Comparison of ENCODE assay signal across 19 mouse cellular contexts in the genomic region with DNA sequence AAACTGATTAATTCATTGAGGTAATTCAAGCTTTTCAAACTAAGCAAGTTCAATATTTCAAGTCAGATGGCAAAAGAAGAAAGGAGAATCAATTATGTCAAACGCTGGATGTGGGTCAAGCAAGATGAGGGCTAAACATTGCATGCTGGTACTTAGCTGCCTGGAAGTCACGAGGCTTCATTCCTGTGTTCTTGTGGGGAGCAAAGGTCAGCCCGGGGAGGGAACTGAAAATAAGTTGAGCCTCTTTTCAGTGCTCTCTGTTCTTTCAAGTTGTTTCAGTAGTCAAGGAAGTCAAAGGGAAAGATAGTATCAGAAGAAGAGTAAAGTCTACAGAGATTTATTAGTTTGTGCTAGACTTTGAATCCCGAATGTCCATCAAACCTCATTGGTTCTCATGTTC.
DNase-seq lines count a peak whose midpoint lies in the region; ATAC-seq and TF ChIP-seq lines count a peak whose summit lies in the region.
"Had no signal": no experiment of that assay in that cellular context is flagged by ENCODE, and none has a peak within 500 bp of the region (broad histone marks: within the 10 kb centered on the region; RNA-seq: fewer than 3 reads in every experiment).

No protein-coding gene starts in this region.

- H3K4me2 ChIP-seq in kidney, embryonic 15.5 days, result no peak overlapping the region
- H3K4me2 ChIP-seq in intestine, postnatal 0 days (replicated peaks; ENCODE audit: low read depth), result no peak overlapping the region
- H3K4me2 ChIP-seq: heart, embryonic 12.5 days had no signal

- peak; percentile 83 for DNase-seq in kidney, adult 2 months
- peak; percentile 65 to 75 for DNase-seq in kidney, postnatal 25 days
- DNase-seq in T-cell, adult 2 months (ENCODE audit: low spot score), result no peak
- DNase-seq in layer of hippocampus, adult 18-20 months (ENCODE audit: low spot score in 2 of 2), result no peak
- DNase-seq: adrenal gland, adult 2 months; adrenal gland, postnatal 25 days; cerebellum, adult 18-20 months; cerebellum, adult 9-11 months; cerebellum, postnatal 36 days; gastrocnemius, adult 2 months; gastrocnemius, postnatal 25 days had no signal

- no peak for TF ChIP-seq POLR2A in kidney, adult 2 months (IDR thresholded peaks at IDR 0.05; ENCODE audit: low read depth, low read length)

- no peaks in the 10 kb centered on the region for H3K27me3 ChIP-seq in kidney, adult 2 months (replicated peaks; ENCODE audit: control insufficient read depth, insufficient read depth, low read length)
- H3K27me3 ChIP-seq in kidney, embryonic 15.5 days, result no peaks in the 10 kb centered on the region
- no peaks in the 10 kb centered on the region for H3K27me3 ChIP-seq in intestine, postnatal 0 days (replicated peaks; ENCODE audit: control insufficient read depth, insufficient read depth, low read length)
- H3K27me3 ChIP-seq: CH12.LX; heart, embryonic 12.5 days; Patski had no signal

- no peaks in the 10 kb centered on the region for H3K4me1 ChIP-seq in kidney, adult 2 months (ENCODE audit: control insufficient read depth, insufficient read depth, low read length)
- H3K4me1 ChIP-seq in kidney, embryonic 15.5 days, result no peaks in the 10 kb centered on the region
- H3K4me1 ChIP-seq in intestine, postnatal 0 days (replicated peaks; ENCODE audit: control insufficient read depth, insufficient read depth, low read length), result no peaks in the 10 kb centered on the region
- H3K4me1 ChIP-seq: embryonic facial prominence, embryonic 10.5 days; heart, embryonic 12.5 days; hindbrain, embryonic 10.5 days had no signal

- WGBS in kidney, adult 2 months, result 36% methylated on average over 4 of the region's 4 CpGs
- WGBS in kidney, embryonic 15.5 days, result 47% methylated on average over 4 of the region's 4 CpGs
- WGBS in intestine, postnatal 0 days, result 39% methylated on average over 4 of the region's 4 CpGs

- H3K9me3 ChIP-seq in kidney, embryonic 15.5 days (replicated peaks), result no peaks in the 10 kb centered on the region
- no peaks in the 10 kb centered on the region for H3K9me3 ChIP-seq in intestine, postnatal 0 days (ENCODE audit: control insufficient read depth)
- H3K9me3 ChIP-seq: embryonic facial prominence, embryonic 10.5 days; hindbrain, embryonic 10.5 days had no signal

- H3K27ac ChIP-seq in kidney, adult 2 months (ENCODE audit: insufficient read depth, low read depth, low read length), result no peak overlapping the region
- H3K27ac ChIP-seq in kidney, embryonic 15.5 days, result no peak overlapping the region
- H3K27ac ChIP-seq in intestine, postnatal 0 days (ENCODE audit: low read depth, low read length), result no peak overlapping the region
- H3K27ac ChIP-seq: embryonic facial prominence, embryonic 10.5 days; gastrocnemius, adult 2 months; hindbrain, embryonic 10.5 days had no signal

- ATAC-seq in kidney, embryonic 15.5 days (replicated peaks; ENCODE audit: low FRiP score), result no peak
- peak; percentile 94 for ATAC-seq in intestine, postnatal 0 days
- ATAC-seq: forebrain, embryonic 14.5 days; Patski had no signal

- no peak for TF ChIP-seq CTCF in kidney, adult 2 months (conservative IDR thresholded peaks at IDR 0.05; ENCODE audit: insufficient read depth, insufficient read length, low read depth, low read length)
- TF ChIP-seq CTCF in intestine, postnatal 0 days (IDR thresholded peaks at IDR 0.05; ENCODE audit: low read depth), result no peak

- no peak overlapping the region for H3K9ac ChIP-seq in kidney, embryonic 15.5 days
- H3K9ac ChIP-seq in intestine, postnatal 0 days (ENCODE audit: low read depth, low read length), result no peak overlapping the region
- H3K9ac ChIP-seq: heart, embryonic 12.5 days had no signal

- no peak overlapping the region for H3K4me3 ChIP-seq in kidney, adult 2 months (ENCODE audit: insufficient read depth, low read depth, low read length)
- H3K4me3 ChIP-seq in kidney, embryonic 15.5 days (replicated peaks), result no peak overlapping the region
- no peak overlapping the region for H3K4me3 ChIP-seq in intestine, postnatal 0 days (ENCODE audit: low read depth, low read length)
- H3K4me3 ChIP-seq: embryonic facial prominence, embryonic 10.5 days; gastrocnemius, adult 2 months; heart, embryonic 12.5 days; hindbrain, embryonic 10.5 days had no signal

- H3K36me3 ChIP-seq in kidney, adult 2 months (ENCODE audit: control insufficient read depth, insufficient read depth, low read length), result no peaks in the 10 kb centered on the region
- H3K36me3 ChIP-seq in kidney, embryonic 15.5 days, result no peaks in the 10 kb centered on the region
- H3K36me3 ChIP-seq in intestine, postnatal 0 days (ENCODE audit: control insufficient read depth, insufficient read depth), result no peaks in the 10 kb centered on the region
- H3K36me3 ChIP-seq: embryonic facial prominence, embryonic 10.5 days; heart, embryonic 12.5 days; hindbrain, embryonic 10.5 days had no signal

Comparison
In these comparisons a context has a peak if more than half of its experiments do, and no peak if none do; other contexts are left out.
1. DNase-seq: peak in kidney, adult 2 months (single experiment) and kidney, postnatal 25 days (2 of 2); none in T-cell, adult 2 months (single experiment) and layer of hippocampus, adult 18-20 months (0 of 2).